Mouse (Mus musculus) spleen, adult 18-20 months (tissue): ENCODE data around the gene Tomm34.
A peak's percentile ranks its signal among the peaks of the same experiment; 100 is the strongest.

ENCODE experiments used
- DNase-seq, 2 experiments: peaks; one replicate each; pipeline ENCODE4 v3.0.0; 2022; ENCODE audit warnings: mixed read lengths in 2 of 2

The Tomm34 gene

DNA sequence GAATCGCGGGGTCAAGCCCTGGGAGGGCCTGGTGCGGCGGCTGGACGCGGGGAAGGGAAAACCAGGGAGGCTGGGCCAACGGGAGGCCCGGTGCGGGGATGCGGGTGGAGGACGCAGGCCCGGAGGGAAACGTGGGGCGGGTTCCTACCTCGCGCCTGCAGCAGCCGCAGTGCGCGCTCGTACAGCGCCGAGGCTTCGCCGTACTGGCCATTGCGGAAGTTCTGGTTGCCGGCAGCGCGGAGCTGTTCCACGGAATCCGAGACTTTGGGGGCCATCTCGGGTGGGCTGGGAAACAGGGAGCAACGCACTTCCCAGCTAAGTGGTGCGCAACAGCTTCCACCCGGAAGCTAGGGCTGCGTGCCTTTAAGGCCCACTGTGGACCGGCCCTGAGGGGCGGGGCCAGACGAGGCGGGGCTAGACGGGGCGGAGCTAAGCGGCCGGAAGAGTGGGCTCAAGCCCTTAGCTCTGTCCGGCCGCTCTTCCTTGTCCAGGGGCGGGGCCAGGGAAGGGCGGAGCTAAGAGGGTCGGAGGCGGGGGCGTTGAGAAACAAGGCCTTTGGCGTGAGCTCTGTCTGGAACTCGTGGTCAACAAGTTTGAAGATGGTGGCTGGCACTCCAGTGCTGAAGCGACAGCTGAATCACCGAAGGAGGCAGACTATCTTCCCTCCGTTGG is at the start of gene Tomm34:
TSS of gene Tomm34 (minus strand) at position 405 of the 672 bp plus-strand sequence.
- peak; percentile 96 to 98 for DNase-seq

DNA sequence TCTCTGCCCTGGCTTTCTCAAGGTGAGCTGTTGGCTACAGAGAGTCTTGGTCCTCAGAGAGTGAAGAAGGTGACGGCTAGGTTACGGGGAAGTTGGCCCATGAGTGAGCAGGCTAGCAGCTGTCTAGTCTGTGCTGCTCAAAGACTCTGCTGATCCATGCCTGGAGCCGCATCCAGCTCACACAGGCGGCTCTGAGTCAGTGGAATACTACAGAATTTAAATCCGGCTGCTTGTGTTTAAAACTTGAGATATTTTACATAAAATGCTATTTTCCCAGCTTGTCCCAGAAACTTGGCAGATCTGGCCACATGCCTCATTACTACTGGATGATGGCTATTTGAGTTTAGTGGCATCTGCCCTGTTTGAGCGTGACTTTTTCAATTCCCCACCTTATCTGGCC is 48.5 kb upstream of the Tomm34 start:
- no peak for DNase-seq

DNA sequence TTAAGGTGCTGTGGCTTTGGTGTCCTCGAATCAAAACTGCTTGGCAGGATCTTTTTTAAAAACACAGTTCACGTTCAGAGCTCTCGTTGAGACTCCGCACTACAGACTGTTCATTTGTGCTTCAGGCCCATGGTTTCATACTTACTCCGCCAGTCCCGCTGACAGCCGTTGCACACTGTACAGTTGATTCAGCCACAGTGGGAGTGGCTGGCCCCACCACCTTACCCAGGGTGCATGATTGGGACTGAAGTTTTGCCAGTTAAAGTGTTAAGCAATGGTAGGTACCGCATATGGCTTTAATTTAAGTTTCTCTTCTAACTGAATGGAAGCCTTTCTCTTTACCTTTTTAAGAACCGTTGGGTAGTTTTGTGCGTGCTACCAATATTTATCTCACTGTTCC is 44.6 kb upstream of the Tomm34 start:
- DNase-seq, result no peak

DNA sequence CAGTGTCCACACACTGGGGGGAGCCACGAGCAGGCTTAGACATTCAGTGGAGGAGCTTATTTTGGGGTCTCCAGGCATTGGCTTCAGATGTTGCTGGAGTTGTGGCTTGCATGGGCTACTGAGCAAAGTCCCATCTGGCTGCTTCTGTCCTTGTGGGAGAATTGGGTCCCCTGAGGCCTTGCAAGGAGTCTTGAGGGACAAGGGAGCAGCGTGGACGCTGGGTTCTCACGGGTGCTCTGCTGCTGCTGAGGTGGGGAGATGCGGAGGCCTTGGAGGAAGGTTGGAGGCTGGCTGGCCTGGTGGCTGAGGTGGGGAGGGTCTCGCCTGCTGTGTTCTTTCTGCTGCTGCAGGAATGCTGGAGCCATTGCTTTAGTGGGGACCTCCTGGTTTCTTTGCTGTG is 43.1 kb upstream of the Tomm34 start:
- DNase-seq, result no peak

DNA sequence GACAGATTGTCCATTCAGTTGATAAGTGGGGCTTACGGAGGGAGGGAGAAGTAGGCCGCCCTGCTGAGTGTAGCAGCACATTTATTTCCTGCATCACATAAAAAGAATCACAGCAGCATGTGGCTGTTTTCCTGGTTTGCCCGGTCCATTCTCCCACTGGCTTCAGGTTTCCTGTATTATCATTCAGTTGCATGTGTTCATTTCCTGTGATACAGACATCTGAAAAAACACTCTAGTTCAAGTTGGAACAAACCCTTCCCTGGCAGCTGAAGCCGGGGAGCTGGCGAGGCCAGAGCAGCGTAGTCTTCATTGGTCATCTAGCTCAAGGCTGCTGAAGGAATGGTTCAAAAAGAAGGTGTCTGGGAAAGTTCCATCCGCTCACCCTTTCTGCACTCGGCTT is 40.6 kb upstream of the Tomm34 start:
- DNase-seq, result no peak

DNA sequence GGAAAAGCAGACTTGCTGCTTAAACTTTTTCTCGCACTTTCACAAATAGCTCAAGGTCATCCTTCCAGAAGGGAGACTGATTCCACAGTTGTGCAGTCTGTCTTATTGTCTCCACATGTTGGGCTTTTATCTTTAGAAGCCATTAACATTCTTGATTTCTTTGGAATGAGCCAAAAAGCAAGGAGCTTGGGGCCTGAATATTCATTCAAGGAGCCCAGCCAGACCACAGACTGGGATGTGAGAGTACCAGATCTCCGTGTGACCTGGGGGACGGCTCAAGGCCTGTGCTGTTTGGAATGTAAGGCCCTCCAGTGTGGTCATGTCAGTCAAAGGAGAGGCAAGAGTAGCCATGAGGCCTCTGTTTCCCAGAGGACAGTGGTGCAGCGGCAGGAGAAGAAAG is 37.5 kb upstream of the Tomm34 start:
- DNase-seq, result no peak

DNA sequence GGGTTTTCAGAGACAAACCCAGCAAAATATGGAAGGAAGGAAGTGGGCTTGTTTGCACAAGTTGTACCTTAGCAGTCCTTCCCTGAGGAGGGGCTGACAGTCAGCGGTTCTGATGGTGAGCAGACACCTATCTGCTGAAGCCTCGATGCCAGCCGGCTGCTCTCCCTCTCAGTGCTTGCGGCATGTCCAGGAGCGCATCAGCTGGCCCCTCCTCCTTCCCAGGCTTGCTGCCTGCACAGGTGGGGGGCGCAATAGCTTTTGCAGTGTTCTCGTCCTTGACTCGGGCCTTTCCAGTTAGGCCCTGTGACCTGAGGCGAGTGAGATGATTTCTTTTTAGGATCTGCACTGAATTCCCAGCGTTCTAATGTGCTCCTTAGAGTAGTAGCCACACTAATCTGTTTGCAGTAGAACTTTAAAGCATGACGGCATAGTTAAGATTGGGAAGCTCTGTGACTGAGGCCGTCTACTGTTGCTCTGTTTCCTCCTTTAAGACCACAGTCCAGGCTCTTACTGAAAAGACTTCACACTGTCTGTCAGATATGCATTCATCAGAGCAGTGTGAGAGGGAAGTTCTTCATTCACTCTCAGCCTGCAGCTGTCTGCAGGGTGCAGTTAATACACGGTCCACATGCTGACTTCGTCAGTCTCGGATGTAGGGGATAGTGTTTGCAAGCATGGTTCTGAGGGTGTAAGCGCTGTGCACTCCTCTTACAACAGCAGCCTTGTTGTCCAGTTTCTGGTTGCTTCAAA is 36.3 kb upstream of the Tomm34 start:
- no peak for DNase-seq

DNA sequence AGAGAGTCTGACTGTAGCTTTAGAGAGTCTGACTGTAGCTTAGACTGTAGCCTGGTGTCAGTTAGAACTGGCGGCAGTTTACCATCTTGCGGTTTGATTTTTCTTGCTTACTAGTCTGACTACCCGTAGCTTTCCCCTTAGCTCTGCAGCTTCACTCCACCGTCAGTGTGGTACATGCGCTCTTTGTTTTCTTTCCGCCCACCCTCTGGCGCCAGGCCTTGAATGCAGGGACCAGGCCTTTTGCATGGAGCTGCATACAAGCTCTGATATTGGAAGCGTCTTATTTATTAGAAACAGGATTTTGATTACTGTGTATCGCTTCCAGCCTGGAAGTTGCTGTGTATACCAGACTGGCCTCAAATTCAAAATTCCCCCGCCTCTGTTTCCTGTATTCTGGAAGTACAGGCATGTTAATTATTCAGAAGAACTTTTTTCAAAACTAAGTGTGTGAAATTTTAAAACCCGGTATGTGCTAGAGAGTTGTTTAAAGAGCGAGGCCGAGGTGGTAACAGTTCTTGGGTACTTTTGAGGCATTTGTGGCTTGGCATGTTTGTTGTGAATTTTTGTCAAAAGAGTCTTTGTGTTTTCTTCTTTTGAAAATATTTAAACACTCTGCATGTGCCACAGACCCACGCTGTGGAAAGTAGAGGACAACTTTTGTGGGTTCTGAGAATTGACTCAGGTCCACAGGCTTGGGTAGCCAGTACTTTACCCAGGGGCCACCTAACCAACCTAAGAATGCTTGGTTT is 35.5 kb upstream of the Tomm34 start:
- DNase-seq, result no peak

DNA sequence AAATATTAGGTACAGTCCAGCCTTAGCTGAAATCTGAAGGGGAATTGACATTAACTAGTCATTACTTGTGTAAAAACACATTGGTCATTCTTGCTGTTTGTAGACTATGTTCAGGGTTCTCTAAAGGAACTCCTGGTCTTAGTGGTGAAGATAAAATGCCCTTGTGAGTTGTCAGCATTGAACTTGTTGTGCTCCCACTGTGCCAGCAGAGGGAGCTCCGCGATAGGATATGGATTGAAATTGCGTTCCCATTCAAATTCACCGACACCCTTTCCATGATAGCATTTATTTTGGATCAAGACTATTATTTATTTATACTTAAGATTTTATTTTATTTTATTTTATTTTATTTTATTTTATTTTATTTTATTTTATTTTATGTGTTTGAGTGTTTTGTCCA is 32.5 kb upstream of the Tomm34 start:
- peak in 1 of 2 experiments; percentile 64 for DNase-seq

DNA sequence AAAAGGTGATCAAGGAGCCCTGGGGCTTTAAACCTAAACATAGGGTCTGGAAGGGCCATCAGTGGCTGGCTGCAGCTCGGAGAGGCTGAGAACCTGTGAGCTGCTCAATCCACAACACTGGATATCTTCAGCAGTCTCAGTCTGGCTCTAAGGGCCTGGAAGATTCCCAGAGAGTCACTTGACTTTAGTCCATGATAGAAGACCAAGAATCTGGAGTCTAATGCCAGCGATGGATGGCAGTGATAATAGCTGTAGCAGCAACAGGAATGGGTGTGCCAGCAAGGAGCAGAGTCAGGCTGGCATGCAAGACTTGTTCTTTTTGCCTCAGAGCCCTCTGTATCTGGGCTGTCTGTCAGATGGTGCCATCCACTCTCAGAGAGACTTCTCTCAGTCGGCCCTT is 31.4 kb upstream of the Tomm34 start:
- DNase-seq, result no peak

DNA sequence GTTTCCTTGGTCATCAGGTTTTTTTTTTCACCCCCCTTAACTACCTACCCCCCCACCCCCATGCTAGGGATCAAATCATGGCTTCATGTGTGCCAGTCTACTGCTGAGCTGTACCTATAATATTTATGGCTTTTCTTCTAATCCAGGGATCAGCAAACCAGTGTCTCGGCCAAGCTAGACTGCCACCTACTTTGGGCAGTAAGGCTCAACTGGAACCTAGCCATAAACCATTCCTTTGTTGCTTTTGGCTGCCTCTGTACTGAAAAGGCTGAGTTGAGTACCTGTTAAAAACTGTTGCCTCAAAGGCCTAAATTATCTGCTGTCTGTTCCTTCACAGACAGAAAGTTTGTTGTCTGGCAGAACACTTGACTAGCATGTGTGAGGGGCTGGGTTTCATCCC is 31.0 kb upstream of the Tomm34 start:
- DNase-seq, result no peak

DNA sequence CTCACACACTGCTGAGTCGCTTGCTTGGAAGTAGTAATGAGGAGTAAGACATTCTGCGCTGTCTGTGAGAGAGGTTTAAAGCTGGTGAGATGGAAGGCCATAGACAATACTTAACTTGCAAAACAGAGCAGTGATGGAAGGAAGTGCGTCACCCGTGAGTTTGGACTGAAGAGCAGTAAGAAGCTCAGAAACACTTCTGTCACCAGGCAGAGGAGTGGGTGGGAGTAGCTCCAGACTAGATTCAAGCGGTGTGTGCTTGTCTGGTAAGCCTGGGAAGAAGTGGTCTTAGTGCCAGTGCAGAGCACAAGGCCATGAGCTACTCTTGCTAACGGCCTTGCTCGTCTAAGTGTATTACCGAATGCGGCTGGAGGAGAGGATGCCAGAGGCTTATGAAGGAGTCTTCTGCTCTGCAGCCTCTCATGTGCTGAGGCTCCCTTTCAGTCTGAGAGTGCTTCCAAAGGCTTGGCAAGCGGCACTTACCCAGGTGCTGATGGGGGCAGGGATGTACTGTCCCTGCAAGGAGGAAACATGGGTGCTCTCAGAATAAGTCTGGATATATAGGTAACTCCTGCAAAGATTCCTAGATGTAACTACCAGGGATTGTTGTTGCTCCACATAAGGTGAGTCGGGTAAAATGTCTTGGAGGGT is 27.8 kb upstream of the Tomm34 start:
- no peak for DNase-seq

DNA sequence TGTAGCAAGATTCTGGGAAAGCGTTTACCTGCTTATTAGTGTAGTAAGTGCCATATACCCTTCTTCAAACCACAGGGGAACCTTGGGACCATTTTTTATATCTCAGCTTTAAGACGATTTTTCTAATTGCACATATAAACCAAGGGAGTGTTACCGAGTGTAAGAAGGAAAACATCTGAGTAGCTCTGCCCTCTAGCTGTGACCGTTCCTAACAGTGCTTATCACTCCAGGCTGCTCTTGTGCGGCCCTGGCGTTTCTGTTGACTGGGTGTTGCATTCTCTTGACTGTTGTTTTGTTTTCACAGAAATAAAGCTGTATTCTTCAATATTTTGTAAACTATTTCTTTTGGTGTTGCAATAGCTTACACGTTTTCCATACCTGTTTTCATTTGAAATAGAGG is 23.2 kb upstream of the Tomm34 start:
- no peak for DNase-seq

DNA sequence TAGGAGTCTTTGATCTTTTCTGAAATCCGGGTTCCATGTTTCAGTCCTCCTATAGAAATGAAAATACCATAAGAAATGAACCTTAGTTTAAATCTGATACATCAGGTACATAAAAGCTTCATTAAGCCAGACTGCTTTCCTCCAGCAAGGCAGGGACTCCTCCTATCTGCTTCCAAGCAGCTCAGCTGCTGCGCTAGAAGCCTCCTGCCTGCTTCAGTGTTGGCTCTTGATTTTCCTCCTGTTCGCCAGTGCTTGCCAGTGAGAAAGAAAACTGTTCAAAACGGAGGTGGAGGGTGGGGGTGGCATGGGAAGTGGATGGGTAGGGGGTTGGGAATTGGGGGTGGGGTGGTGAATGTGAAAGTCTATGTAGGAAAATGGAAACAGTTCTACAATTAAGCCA is 18.5 kb upstream of the Tomm34 start:
- no peak for DNase-seq

DNA sequence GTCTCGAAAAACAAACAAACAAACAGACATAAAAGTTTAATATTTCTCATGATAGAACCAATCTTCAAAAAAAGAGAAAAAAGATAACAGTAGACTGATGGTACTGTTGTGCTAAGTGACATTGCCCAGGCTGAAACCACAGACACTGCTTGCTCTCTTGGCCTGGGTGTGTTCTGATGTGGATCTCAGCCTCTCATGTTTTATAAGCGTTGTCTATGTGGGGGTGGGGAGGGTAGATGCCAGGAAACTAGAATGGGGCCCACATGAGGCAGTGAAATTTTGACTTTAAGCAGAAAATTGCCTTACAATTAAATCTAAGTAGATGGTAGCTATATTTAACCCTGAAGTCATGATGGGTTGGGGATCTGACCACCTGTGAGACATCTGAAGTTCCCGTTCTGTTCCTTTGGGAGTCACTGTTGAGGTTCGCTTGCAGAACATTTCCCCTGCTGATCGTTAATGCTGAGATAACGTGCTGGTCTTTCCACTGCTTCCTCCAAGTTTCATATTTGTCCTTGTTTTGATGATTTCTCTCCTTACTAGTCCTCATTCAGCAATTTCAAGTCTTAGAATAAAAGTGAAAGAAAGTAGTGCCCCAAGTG is 16.5 kb upstream of the Tomm34 start:
- DNase-seq, result no peak

DNA sequence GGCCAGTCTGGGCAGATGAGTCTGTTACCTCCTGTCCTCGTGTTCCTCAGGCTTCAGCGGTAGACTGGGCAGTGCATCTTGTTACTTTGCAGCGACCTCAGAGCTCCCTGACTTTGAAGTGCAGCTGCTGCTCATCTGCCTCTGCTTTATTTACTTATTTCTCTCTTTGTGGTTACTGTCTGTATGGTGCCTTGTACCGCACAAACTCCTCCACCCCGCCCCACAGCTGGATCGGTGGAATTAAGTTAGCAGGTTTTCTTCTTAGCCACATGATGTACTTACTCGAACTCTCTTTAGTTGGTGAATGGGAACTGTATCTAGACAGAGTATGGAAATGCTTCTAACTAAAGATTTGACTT is 13.4 kb upstream of the Tomm34 start:
- peak; percentile 46 for DNase-seq

DNA sequence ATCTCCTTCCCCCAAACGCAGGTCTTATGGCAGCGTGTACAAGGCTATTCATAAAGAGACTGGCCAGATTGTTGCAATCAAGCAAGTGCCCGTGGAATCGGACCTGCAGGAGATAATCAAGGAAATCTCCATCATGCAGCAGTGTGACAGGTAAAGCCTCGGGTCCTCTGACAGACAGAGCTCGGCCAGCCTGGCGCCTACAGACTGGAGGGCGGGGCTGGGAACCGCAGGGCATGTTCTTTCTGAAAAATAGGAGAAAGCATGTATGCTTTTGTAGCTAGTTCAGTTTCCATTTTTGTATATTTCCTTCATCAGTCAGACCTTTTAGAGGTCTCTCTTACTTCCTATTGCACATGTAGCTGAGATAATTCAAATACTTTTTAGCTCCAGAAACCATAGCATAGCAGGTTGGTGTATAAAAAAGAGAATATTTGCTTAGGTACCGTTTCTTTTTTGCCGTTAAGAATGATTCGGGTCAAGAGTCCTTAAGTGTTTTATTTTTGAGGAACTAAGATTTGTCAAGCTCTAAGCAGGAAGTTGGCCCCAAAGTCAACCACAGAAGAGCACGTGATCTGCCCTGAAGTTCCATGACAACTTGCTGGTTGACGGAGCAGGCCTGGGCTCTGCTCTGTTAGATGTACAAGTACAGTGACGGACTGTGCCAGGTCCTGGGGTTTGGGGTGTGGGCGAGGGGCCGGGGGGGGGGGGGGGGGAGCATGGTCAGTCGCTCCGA is 12.8 kb upstream of the Tomm34 start:
- DNase-seq, result peak; percentile 69 to 75

DNA sequence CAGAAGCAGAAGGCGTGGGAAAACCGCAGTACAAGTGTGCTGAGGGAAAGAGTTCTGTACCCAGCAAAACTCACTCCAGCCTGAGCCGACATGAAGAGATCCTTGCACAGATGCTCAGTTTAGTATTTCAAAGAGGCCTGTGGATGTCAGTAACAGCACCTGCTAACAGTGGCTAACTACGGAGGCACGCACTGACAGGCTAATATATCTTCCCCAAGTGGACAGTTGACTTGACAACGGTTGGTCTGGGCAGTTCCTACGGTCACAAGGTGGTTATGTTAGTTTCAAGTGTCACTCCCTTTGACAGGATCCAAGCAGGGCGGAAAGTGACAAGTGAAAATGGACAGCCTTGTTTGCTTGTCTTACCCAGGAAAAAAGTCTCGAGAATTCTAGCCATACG is 11.2 kb upstream of the Tomm34 start:
- no peak for DNase-seq

DNA sequence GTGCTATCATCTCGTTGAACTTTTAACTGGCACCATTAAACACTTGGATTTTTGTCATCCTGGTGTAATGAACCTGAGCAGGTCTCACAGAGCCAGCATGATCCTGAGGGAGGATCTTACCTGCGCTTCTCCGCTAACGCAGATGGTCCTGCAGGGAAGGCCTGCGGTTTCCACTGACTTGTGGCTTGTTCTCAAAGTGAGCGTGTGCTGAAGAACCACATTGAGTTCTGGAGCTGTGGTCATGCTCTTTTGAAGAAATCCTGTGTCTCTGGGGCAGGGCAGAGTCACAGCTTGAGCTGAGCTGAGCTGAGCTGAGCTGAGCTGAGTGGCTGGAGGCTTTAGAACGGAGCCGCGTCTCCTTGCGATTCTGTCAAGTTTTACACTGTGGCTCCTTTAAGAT is 10.6 kb upstream of the Tomm34 start:
- no peak for DNase-seq

DNA sequence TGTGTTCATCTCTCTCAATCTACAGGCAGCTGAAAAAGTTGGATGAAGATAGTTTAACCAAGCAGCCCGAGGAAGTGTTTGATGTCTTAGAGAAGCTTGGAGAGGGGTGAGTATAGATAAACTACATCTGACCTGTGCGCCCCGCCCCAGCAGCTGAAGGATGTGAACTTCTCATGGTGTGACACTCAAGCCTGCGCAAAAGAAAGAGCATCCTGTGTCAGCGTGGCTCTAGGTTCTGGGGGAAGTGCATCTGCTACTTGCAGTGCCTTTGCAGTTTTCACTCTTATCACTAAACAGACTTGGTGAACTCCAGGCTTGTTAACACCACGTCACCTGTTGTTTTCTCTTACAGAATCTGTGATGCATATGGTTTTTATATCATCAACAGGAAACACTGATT is 8.5 kb upstream of the Tomm34 start:
- peak; percentile 40 to 44 for DNase-seq

DNA sequence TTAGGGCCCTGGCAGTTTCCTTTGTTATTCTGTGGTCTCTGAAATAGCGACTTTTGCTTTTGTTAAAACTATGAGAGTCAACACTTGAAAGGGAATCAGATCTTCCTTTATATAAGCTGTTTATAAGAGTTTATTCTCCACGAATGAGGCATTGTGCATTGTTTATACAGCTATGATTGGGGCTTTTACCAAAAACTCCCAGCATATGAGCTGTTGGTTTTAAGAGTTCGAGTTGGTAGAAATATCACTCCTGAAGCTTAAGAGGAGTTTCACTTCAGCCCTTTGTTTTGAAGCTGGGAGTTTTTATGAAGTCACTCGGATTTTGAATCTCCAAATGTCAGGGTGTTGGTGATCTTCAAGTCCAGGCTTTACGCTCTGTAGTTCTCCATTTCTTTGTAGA is 6.9 kb upstream of the Tomm34 start:
- DNase-seq, result no peak

DNA sequence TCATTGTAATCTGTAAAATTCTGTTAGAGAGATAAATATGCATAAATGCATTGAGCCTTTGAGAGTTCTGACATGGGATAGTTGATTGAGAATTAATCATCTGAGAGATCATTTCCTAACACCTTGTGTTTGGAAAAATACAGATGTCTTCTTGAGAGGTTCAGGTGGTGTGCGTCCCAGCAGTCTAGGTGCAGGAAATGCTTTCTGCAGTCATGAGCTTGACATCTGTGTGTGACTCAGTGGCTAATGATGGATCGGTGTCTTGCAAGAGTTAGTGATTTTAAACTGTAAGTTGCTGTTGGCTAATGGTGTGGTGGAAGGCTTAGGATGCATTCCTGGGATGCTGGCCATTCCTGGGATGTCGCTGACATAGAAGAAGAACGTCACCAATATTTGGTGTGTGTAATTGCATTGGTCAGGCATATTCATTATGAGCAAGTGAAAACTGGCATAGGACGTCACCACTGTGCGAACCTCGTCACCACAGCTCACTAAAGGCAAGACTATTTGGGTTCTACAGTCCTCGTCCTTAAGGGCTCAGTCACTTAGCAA is 6.0 kb upstream of the Tomm34 start:
- no peak for DNase-seq
